Mouse (Mus musculus) lung, postnatal 0 days (tissue): ENCODE data around the gene Cul1. TPM values are rescaled to one million over a fixed set of nuclear protein-coding genes. Genes with fewer than 3 reads are reported as not detected.

Experiments
- ATAC-seq: fragments of 200-750 bp; cut with Nextera tagmentation; 2 replicates; pipeline ENCODE4 v1.8.0; 2017; ENCODE audit warnings: moderate library complexity
- DNase-seq: peaks from one replicate; pipeline ENCODE4 v3.0.0-alpha.2; 2016; ENCODE audit warnings: low spot score
- H3K27ac ChIP-seq: fragments of 300-500 bp; sonication (generic); 2 replicates; pipeline ENCODE4 v1.5.1; 2014; ENCODE audit warnings: antibody characterized with exemption, mild to moderate bottlenecking, low read length, mixed read lengths
- H3K27me3 ChIP-seq: fragments of 300-500 bp; sonication (generic); replicated peaks from 2 replicates; pipeline ENCODE4 v1.6.1; 2014; ENCODE audit warnings: low read length, mixed read lengths; ENCODE audit not compliant: insufficient read depth
- H3K36me3 ChIP-seq: fragments of 300-500 bp; sonication (generic); 2 replicates; pipeline ENCODE4 v1.6.1; 2014; ENCODE audit warnings: low read length, mixed read lengths; ENCODE audit not compliant: insufficient read depth
- H3K4me1 ChIP-seq: fragments of 300-500 bp; sonication (generic); 2 replicates; pipeline ENCODE4 v1.6.1; 2014; ENCODE audit warnings: antibody characterized with exemption, low read depth, low read length, mixed read lengths; ENCODE audit not compliant: insufficient read depth
- H3K4me2 ChIP-seq: fragments of 300-500 bp; sonication (generic); replicated peaks from 2 replicates; pipeline ENCODE4 v1.6.1; 2014; ENCODE audit warnings: low read depth, mild to moderate bottlenecking, low read length, moderate library complexity, mixed read lengths
- H3K4me3 ChIP-seq: fragments of 300-500 bp; sonication (generic); 2 replicates; pipeline ENCODE4 v1.5.1; 2014; ENCODE audit warnings: low read depth, low read length
- H3K9ac ChIP-seq: fragments of 300-500 bp; sonication (generic); replicated peaks from 2 replicates; pipeline ENCODE4 v1.6.1; 2014; ENCODE audit warnings: low read depth, mild to moderate bottlenecking
- H3K9me3 ChIP-seq: fragments of 300-500 bp; sonication (generic); 2 replicates; pipeline ENCODE4 v1.6.1; 2016; ENCODE audit warnings: low read length, mixed read lengths
- CTCF ChIP-seq: IDR thresholded peaks from 2 replicates; pipeline ENCODE4 v1.5.1; 2016; ENCODE audit warnings: antibody characterized with exemption, mild to moderate bottlenecking
- EP300 ChIP-seq: IDR thresholded peaks from 2 replicates; pipeline ENCODE4 v1.6.1; 2016; ENCODE audit warnings: antibody characterized with exemption, mild to moderate bottlenecking, control low read depth
- WGBS: fragments of 180-500 bp; shearing (Covaris S2); extraction: QIAGEN DNeasy Blood & Tissue Kit; methylation state at CpG from one replicate; pipeline ENCODE4 v1.1.7; 2014; 5-methylcytosine and 5-hydroxymethylcytosine counted together
- polyA plus RNA-seq: library from polyadenylated mRNA; unstranded; fragments of >200 nt; fragmentation: Nextera tagmentation; extraction: Ambion mirVana; gene quantifications from 2 replicates; pipeline ENCODE4 v1.2.1, GENCODE M21; 2015

The Cul1 gene
- 82.6 and 84.4 TPM in 2 replicates for polyA plus RNA-seq

DNA sequence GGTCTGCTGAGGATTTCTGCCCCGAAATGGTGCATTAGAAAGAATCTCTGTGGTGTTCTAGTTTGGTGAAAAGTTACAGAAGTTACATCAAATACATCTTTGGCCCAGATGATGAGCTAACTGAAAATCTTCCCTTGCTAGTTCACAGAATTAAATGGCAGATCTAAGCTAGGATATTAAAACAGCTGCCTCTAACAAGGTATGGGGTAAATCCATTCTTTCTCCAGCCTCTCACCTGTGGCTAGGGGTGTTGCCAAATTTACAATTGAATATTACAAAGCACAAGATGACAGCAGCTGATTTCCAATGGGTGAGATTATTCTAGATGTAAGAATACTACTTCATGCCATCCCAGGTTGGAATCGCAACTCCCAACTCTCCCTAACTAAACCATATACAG is at the start of gene Cul1:
TSS of gene Cul1 (plus strand) at position 301 of the 400 bp plus-strand sequence.
- peak within 1 kb of the TSS; percentile 99 for H3K9ac ChIP-seq
- no peaks in the 10 kb centered on the region for H3K36me3 ChIP-seq
- H3K9me3 ChIP-seq: no peaks in the 10 kb centered on the region
- peaks cover 10% of the 10 kb centered on the region; the same call in 1 of the 2 replicates for H3K4me1 ChIP-seq
- H3K4me3 ChIP-seq: peak within 1 kb of the TSS; percentile 98
- peak within 1 kb of the TSS; percentile 75 for H3K4me2 ChIP-seq
- H3K27ac ChIP-seq: peak within 1 kb of the TSS; percentile 99
- no peak for TF ChIP-seq EP300
- no peak for TF ChIP-seq CTCF
- 39% methylated on average over 2 of the region's 2 CpGs for WGBS
- no peak for ATAC-seq
- no peaks in the 10 kb centered on the region for H3K27me3 ChIP-seq
- no peak for DNase-seq

DNA sequence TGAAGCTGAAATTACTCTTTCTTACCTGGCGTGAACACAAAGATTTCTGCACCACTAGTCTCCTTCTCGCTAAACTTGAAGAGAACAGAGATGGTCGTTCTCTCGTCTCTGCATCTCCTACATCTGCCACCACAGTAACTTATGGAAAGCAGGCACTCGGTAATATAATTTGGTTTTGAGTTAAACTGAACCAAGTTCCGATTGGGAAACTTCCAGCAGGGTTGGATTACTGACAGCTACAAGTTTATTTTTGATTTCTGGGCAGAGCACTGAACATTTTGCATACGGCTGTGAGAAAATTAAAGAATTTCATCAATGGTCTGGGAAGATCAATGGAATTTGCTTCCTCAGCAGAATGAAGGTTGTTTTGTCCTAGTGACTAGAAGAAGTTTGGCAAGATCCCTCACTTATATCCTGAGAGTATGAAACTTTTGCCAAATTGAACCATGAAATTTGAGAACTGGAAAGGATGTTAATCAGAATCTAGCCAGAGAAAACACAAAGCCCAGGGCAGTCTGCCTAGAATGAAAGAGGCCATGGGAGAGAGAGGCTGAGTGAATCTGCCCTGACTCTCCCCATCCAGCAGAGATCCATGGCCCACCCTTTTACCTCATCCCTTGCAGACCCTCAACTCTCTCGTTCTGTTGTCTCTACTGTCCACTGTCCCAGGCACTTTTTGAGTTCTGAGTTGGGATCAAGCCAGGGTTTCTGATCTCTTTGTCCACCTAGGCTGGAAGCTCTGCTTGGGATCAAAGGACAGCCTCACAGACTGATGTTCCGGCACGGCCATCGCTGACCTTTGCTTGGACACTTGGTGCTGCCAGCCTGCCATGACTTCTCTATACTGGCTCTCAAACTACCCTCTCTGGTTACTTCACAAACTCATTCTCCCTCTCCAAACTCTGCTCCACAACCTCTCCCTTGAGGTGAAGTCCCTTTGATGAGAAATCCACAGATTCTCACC is 48.5 kb upstream of the Cul1 start:
- H3K4me2 ChIP-seq: no peak overlapping the region

DNA sequence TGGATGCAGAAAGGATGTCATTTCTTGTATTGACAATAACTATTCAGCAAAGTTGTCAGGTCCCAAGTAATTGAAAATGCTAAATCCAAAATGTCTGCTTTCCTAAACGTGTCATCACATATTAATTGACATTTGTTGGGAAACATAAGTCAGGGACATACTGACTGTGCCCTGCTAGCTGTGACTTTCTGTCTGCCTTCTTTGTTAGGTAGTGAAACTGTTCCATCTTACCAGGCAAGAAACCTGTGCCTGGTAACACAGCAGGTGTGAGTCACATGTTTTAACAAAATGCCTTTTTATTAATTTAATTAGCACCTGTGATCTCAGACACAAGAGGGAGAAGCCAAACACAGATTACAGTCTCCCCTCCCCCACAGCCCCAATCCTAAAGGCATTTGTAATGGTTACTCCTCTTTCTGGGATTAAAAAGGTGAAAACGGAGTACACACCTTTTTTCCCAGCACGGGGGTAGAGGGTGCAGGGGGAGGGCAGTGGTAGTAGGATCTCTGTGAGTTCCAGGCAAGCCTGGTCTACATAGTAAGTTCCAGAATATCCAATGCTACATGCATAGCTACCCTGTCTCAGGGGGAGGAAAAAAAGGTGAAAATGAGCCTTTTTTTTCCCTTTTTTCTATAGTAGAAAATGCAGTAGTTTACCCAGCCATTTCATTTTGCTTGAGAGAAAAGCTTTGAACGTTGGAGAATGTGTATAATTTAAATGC is 40.2 kb upstream of the Cul1 start:
- H3K9me3 ChIP-seq: no peaks in the 10 kb centered on the region
- no peaks in the 10 kb centered on the region for H3K36me3 ChIP-seq
- no peak overlapping the region for H3K27ac ChIP-seq
- no peak overlapping the region for H3K4me3 ChIP-seq
- TF ChIP-seq CTCF: no peak
- no peak for TF ChIP-seq EP300
- H3K4me1 ChIP-seq: no peaks in the 10 kb centered on the region
- no peaks in the 10 kb centered on the region for H3K27me3 ChIP-seq
- no peak overlapping the region for H3K4me2 ChIP-seq
- WGBS: 28% methylated on average over 4 of the region's 4 CpGs
- no peak for DNase-seq
- H3K9ac ChIP-seq: no peak overlapping the region
- no peak for ATAC-seq

More for the DNA sequence above, 48.5 kb upstream of the Cul1 start:
- Histone ChIP-seq H3K27me3 (no peaks in the 10 kb centered on the region), H3K4me3 (no peak overlapping the region), H3K9ac (no peak overlapping the region), H3K9me3 (no peaks in the 10 kb centered on the region), H3K36me3 (no peaks in the 10 kb centered on the region), H3K27ac (peak overlapping the region; percentile 49), H3K4me1 (no peaks in the 10 kb centered on the region)
- 60% methylated on average over 11 of the region's 11 CpGs for WGBS
- ATAC-seq: peak; percentile 43
- DNase-seq: peak; percentile 90
- TF ChIP-seq CTCF (no peak), EP300 (peak; percentile 11; the same call in 1 of the 2 replicates)

DNA sequence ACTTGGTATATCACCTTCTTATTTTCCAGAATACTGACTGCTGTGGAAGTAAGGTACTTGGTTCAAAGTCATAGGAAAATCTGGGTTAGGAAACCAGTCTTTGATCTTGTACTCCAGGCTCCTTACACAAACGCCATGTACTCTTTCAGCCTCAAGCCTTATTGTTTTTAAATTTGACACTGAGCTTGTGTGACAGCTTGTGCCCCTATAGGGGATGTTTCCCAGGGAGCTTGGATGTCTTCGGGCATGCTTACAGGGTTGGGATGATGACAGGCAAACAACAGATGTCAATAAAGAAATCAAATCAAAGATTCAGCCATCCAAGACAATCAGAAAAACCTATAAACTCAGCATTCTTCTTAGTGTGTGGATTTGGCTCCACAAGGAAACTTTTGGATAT is 39.5 kb upstream of the Cul1 start:
- H3K4me2 ChIP-seq: no peak overlapping the region
- H3K9me3 ChIP-seq: no peaks in the 10 kb centered on the region
- no peak overlapping the region for H3K27ac ChIP-seq
- no peak for DNase-seq
- WGBS: 45% methylated on average over 2 of the region's 2 CpGs
- no peaks in the 10 kb centered on the region for H3K27me3 ChIP-seq
- no peak for TF ChIP-seq EP300
- H3K36me3 ChIP-seq: no peaks in the 10 kb centered on the region
- ATAC-seq: no peak
- no peak overlapping the region for H3K4me3 ChIP-seq
- H3K9ac ChIP-seq: no peak overlapping the region
- no peaks in the 10 kb centered on the region for H3K4me1 ChIP-seq

DNA sequence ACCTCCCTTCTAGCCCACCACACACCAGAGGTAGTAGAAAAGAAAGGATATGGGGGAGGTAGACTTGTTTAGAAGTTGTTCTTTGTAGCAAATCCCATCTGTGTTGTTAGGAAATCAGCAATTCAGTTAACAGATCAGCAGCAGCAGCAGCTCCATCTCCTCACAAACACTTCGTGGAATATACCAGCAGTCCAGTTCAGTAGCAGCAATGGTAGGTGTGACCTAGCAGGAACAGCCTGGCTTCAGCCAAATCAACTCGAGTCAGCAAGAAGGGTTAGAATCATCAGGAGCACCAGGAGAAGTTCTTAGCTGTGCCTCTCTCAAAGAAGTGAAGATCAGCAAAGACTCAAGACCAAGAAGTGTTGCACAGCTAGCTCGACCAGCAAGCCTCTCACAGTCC is 34.5 kb upstream of the Cul1 start:
- 45% methylated on average over 3 of the region's 3 CpGs for WGBS
- Histone ChIP-seq H3K4me1 (no peaks in the 10 kb centered on the region), H3K4me3 (no peak overlapping the region), H3K4me2 (no peak overlapping the region), H3K9ac (no peak overlapping the region), H3K36me3 (no peaks in the 10 kb centered on the region), H3K27me3 (no peaks in the 10 kb centered on the region), H3K9me3 (no peaks in the 10 kb centered on the region), H3K27ac (no peak overlapping the region)
- ATAC-seq (peak; percentile 88), DNase-seq (peak; percentile 87)
- peak; percentile 53 for TF ChIP-seq EP300
- no peak for TF ChIP-seq CTCF

DNA sequence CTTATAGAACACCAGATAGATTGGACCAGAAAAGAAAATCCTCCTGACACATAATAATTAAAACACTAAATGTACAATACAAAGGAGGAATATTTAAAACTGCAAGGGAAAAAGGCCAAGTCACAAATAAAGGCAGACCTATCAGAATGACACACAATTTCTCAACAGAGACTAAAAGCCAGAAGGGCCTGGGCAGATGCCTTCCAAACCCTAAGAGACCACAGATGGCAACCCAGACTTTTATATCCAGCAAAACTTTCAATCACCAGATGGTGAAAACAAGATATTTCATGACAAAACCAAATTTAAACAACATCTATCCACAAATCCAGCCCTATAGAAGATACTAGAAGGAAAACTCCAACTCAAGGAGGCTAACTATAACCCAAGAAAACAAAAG is 33.0 kb upstream of the Cul1 start:
- Histone ChIP-seq H3K4me3 (no peak overlapping the region), H3K36me3 (no peaks in the 10 kb centered on the region), H3K4me1 (no peaks in the 10 kb centered on the region), H3K9me3 (no peaks in the 10 kb centered on the region), H3K27ac (no peak overlapping the region), H3K27me3 (no peaks in the 10 kb centered on the region), H3K9ac (no peak overlapping the region), H3K4me2 (no peak overlapping the region)
- no peak for DNase-seq
- no peak for ATAC-seq
- TF ChIP-seq CTCF (no peak), EP300 (no peak)
